Mouse (Mus musculus) olfactory bulb, adult 2 months (tissue): ENCODE results near the gene P4ha2.

Experiments
- CTCF ChIP-seq: fragments of 200-500 bp; IDR thresholded peaks from 2 replicates; pipeline ENCODE4 v1.5.1; 2012; ENCODE audit warnings: low read depth, mild to moderate bottlenecking, low read length, moderate library complexity; ENCODE audit not compliant: insufficient read depth
- POLR2A ChIP-seq: fragments of 200-500 bp; IDR thresholded peaks from 2 replicates; pipeline ENCODE4 v1.6.1; 2012; ENCODE audit warnings: mild to moderate bottlenecking, low read depth, low read length, moderate library complexity; ENCODE audit not compliant: insufficient read depth

- TF ChIP-seq CTCF (no peak), POLR2A (no peak)
Observed at GRCm38 (mm10) chr11:54108894-54109293, 9.0 kb downstream of the P4ha2 start.
